Mouse (Mus musculus) thymus, postnatal 0 days (tissue): ENCODE measurements at regions not wholly inside any gene's neighbourhood (a gene's known extent, or its start where the extent isn't known, plus 50 kb on each side); places are given as distances from the start of the nearest gene placed in this dataset.

Source experiments
- DNase-seq: peaks from one replicate; pipeline ENCODE4 v3.0.0-alpha.2; 2015; ENCODE audit warnings: low spot score

GRCm38 (mm10) chr15:71358189-71358790 lies 2476.1 kb upstream of the Gm6569 start:
- DNase-seq, result no peak

GRCm38 (mm10) chr15:71375775-71376174 lies 2458.6 kb upstream of the Gm6569 start:
- no peak for DNase-seq
